Mouse (Mus musculus): ENCODE results near the gene Sept14. TPM values are rescaled to one million over a fixed set of nuclear protein-coding genes. Genes with fewer than 3 reads are reported as not detected.
A peak's percentile ranks its signal among the peaks of the same experiment; 100 is the strongest.

Gene Sept14
- not detected in 2 replicates for polyA plus RNA-seq (2015; fragmentation: Nextera tagmentation; extraction: Ambion mirVana)

GRCm38 (mm10) chr5:129708412-129708811 is at the start of gene Sept14:
TSS of gene Sept14 (minus strand) at chr5:129708512.
- Histone ChIP-seq H3K9me3 (no peaks in the 10 kb centered on the region), H3K4me2 (no peak within 1 kb of the TSS), H3K9ac (no peak within 1 kb of the TSS), H3K36me3 (replicated peaks) (no peaks in the 10 kb centered on the region), H3K4me3 (no peak within 1 kb of the TSS), H3K27me3 (replicated peaks) (no peaks in the 10 kb centered on the region), H3K27ac (no peak within 1 kb of the TSS), H3K4me1 (no peaks in the 10 kb centered on the region)
- 61% methylated on average over 2 of the region's 2 CpGs for WGBS
- ATAC-seq (replicated peaks): no peak

- Histone ChIP-seq H3K27ac (no peak overlapping the region), H3K9me3 (no peaks in the 10 kb centered on the region), H3K9ac (no peak overlapping the region), H3K27me3 (replicated peaks) (no peaks in the 10 kb centered on the region), H3K4me2 (no peak overlapping the region), H3K4me1 (no peaks in the 10 kb centered on the region), H3K4me3 (no peak overlapping the region), H3K36me3 (replicated peaks) (0 out of 2 replicates have a peak, but pooled peaks cover 5% of the 10 kb centered on the region)
- no peak for ATAC-seq (replicated peaks)
- 94% methylated on average over 20 of the region's 20 CpGs for WGBS
Observed at GRCm38 (mm10) chr5:129756886-129757285, 48.6 kb upstream of the Sept14 start.

- Histone ChIP-seq H3K36me3 (replicated peaks) (peaks cover 13% of the 10 kb centered on the region), H3K4me3 (no peak overlapping the region), H3K4me1 (no peaks in the 10 kb centered on the region), H3K9ac (no peak overlapping the region), H3K9me3 (no peaks in the 10 kb centered on the region), H3K4me2 (no peak overlapping the region), H3K27me3 (replicated peaks) (no peaks in the 10 kb centered on the region), H3K27ac (no peak overlapping the region)
- 81% methylated on average over 6 of the region's 6 CpGs for WGBS
- no peak for ATAC-seq (replicated peaks)
Observed at GRCm38 (mm10) chr5:129744050-129744449, 35.7 kb upstream of the Sept14 start.

GRCm38 (mm10) chr5:129742903-129743488 is 34.7 kb upstream of the Sept14 start:
- 94% methylated on average over 7 of the region's 7 CpGs for WGBS
- no peaks in the 10 kb centered on the region for H3K4me1 ChIP-seq
- no peak overlapping the region for H3K9ac ChIP-seq
- no peaks in the 10 kb centered on the region for H3K9me3 ChIP-seq
- no peak overlapping the region for H3K27ac ChIP-seq
- no peaks in the 10 kb centered on the region for H3K27me3 ChIP-seq (replicated peaks)
- ATAC-seq (replicated peaks): no peak
- H3K4me3 ChIP-seq: no peak overlapping the region
- peaks cover 8% of the 10 kb centered on the region; the same call in 1 of the 2 replicates for H3K36me3 ChIP-seq (replicated peaks)
- H3K4me2 ChIP-seq: no peak overlapping the region

- no peaks in the 10 kb centered on the region for H3K27me3 ChIP-seq (replicated peaks)
- ATAC-seq (replicated peaks): no peak
Observed at GRCm38 (mm10) chr5:129740976-129741375, 32.7 kb upstream of the Sept14 start.

GRCm38 (mm10) chr5:129731021-129731420 is 22.7 kb upstream of the Sept14 start:
- no peaks in the 10 kb centered on the region for H3K27me3 ChIP-seq (replicated peaks)
- WGBS: 82% methylated on average over 5 of the region's 5 CpGs
- peaks cover 23% of the 10 kb centered on the region for H3K4me1 ChIP-seq
- H3K9ac ChIP-seq: no peak overlapping the region
- H3K4me3 ChIP-seq: no peak overlapping the region
- no peaks in the 10 kb centered on the region for H3K9me3 ChIP-seq
- H3K27ac ChIP-seq: no peak overlapping the region
- no peak overlapping the region for H3K4me2 ChIP-seq
- no peaks in the 10 kb centered on the region for H3K36me3 ChIP-seq (replicated peaks)
- no peak for ATAC-seq (replicated peaks)

More at GRCm38 (mm10) chr5:129740976-129741375, 32.7 kb upstream of the Sept14 start:
- WGBS: 100% methylated on average over 1 of the region's 1 CpGs
- H3K27ac ChIP-seq: no peak overlapping the region
- H3K4me2 ChIP-seq: no peak overlapping the region
- no peak overlapping the region for H3K4me3 ChIP-seq
- H3K9me3 ChIP-seq: no peaks in the 10 kb centered on the region
- H3K36me3 ChIP-seq (replicated peaks): peaks cover 3% of the 10 kb centered on the region; the same call in 1 of the 2 replicates
- no peaks in the 10 kb centered on the region for H3K4me1 ChIP-seq
- H3K9ac ChIP-seq: no peak overlapping the region

- Histone ChIP-seq H3K4me3 (no peak overlapping the region), H3K4me2 (no peak overlapping the region), H3K27me3 (replicated peaks) (no peaks in the 10 kb centered on the region), H3K9ac (no peak overlapping the region), H3K4me1 (peaks cover 27% of the 10 kb centered on the region), H3K36me3 (replicated peaks) (no peaks in the 10 kb centered on the region), H3K9me3 (no peaks in the 10 kb centered on the region), H3K27ac (no peak overlapping the region)
- 77% methylated on average over 11 of the region's 11 CpGs for WGBS
- no peak for ATAC-seq (replicated peaks)
Observed at GRCm38 (mm10) chr5:129730344-129730743, 22.0 kb upstream of the Sept14 start.

- Histone ChIP-seq H3K4me2 (no peak overlapping the region), H3K4me3 (no peak overlapping the region), H3K36me3 (replicated peaks) (no peaks in the 10 kb centered on the region), H3K9ac (no peak overlapping the region), H3K9me3 (no peaks in the 10 kb centered on the region), H3K4me1 (peaks cover 27% of the 10 kb centered on the region), H3K27me3 (replicated peaks) (no peaks in the 10 kb centered on the region), H3K27ac (no peak overlapping the region)
- ATAC-seq (replicated peaks): no peak
- WGBS: 60% methylated on average over 11 of the region's 11 CpGs
Observed at GRCm38 (mm10) chr5:129729286-129729685, 21.0 kb upstream of the Sept14 start.

DNA sequence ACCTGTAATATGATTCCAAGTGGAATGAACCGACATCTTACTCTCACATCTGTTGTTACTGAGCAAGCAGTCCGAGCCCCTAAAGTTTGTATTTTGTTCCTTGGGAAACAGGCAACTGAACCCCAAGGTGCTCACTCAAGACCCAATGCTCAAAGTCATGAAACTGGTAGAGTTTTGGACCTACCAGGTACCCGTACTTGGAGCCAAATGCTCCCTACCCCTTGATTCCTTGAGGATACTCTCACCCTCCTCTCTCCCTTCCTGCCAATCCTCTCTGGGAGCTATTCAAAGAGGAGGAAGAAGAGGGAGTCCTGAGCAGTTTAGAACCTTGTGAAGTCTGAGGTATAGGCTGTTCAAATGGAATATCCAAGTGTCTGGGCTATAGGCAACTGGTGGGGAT is 18.5 kb upstream of the Sept14 start:
- no peak overlapping the region for H3K27ac ChIP-seq
- H3K9me3 ChIP-seq: no peaks in the 10 kb centered on the region
- no peak overlapping the region for H3K9ac ChIP-seq
- 89% methylated on average over 3 of the region's 3 CpGs for WGBS
- no peak overlapping the region for H3K4me3 ChIP-seq
- H3K4me2 ChIP-seq: no peak overlapping the region
- peaks cover 27% of the 10 kb centered on the region for H3K4me1 ChIP-seq
- no peak for ATAC-seq (replicated peaks)
- H3K36me3 ChIP-seq (replicated peaks): no peaks in the 10 kb centered on the region
- no peaks in the 10 kb centered on the region for H3K27me3 ChIP-seq (replicated peaks)

DNA sequence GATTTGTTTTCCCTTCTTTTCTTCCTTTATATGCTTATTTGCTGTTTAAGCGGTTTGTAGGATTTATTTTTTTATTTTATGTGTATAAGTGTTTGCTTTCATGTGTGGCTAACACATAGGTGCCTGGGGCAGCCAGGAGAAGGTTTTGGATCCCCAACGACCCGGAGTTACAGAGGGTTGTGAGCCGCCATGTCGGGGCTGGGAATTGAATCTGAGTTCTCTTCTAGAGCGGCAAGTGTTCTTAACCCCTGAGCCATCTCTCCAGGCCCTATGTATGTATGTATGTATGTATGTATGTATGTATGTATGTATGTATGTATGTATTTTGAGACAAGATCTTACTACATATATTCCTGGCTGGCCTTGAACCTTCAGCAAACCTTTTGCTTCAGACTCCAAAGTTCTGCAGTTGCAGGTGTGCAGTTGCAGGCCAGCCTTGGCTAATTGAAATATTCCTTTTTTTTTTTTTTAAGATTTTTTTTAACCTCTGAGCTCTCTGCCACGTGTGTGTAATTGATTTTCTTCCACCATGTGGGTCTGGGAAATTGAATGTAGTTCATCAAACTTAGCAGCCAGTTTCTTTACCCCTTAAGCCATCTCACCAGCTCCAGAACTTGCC is 17.6 kb upstream of the Sept14 start:
- Histone ChIP-seq H3K9ac (peak overlapping the region; percentile 71), H3K4me2 (peak overlapping the region; percentile 56), H3K27me3 (replicated peaks) (no peaks in the 10 kb centered on the region), H3K36me3 (replicated peaks) (no peaks in the 10 kb centered on the region), H3K9me3 (no peaks in the 10 kb centered on the region), H3K27ac (peak overlapping the region; percentile 91), H3K4me3 (peak overlapping the region; percentile 68), H3K4me1 (peaks cover 27% of the 10 kb centered on the region)
- WGBS: 19% methylated on average over 7 of the region's 7 CpGs
- ATAC-seq (replicated peaks): no peak

GRCm38 (mm10) chr5:129724834-129725773 is 16.8 kb upstream of the Sept14 start, which contains the start of gene Nipsnap2:
TSS of gene Nipsnap2 (plus strand) at chr5:129725063.
- ATAC-seq (replicated peaks): peak; percentile 93
- Histone ChIP-seq H3K4me3 (peak within 1 kb of the TSS; percentile 68), H3K4me1 (peaks cover 27% of the 10 kb centered on the region), H3K4me2 (peak within 1 kb of the TSS; percentile 56), H3K9ac (peak within 1 kb of the TSS; percentile 71), H3K27ac (peak within 1 kb of the TSS; percentile 91), H3K36me3 (replicated peaks) (no peaks in the 10 kb centered on the region), H3K27me3 (replicated peaks) (no peaks in the 10 kb centered on the region), H3K9me3 (no peaks in the 10 kb centered on the region)
- WGBS: under 1% methylated on average over 89 of the region's 93 CpGs

GRCm38 (mm10) chr5:129724268-129724667 is 16.0 kb upstream of the Sept14 start:
- H3K36me3 ChIP-seq (replicated peaks): no peaks in the 10 kb centered on the region; the same call in 1 of the 2 replicates
- H3K4me2 ChIP-seq: peak overlapping the region; percentile 56; the same call in 1 of the 2 replicates
- peaks cover 25% of the 10 kb centered on the region for H3K4me1 ChIP-seq
- H3K9me3 ChIP-seq: no peaks in the 10 kb centered on the region
- H3K4me3 ChIP-seq: peak overlapping the region; percentile 68
- no peak overlapping the region for H3K27ac ChIP-seq
- no peak; the same call in 1 of the 2 replicates for ATAC-seq (replicated peaks)
- H3K27me3 ChIP-seq (replicated peaks): no peaks in the 10 kb centered on the region
- no peak overlapping the region for H3K9ac ChIP-seq
- 54% methylated on average over 4 of the region's 4 CpGs for WGBS

Measured in midbrain, embryonic 15.5 days (tissue).